Mouse (Mus musculus): ENCODE measurements around the gene Spata22. TPM values are rescaled to one million over a fixed set of nuclear protein-coding genes. Genes with fewer than 3 reads are reported as not detected.

The Spata22 gene
- polyA plus RNA-seq (2014; fragmentation: Illumina TruSeq; extraction: RNeasy Lipid Tissue Mini Kit (QIAGEN cat#74804); ENCODE audit: low replicate concordance), result 1.3 TPM

DNA sequence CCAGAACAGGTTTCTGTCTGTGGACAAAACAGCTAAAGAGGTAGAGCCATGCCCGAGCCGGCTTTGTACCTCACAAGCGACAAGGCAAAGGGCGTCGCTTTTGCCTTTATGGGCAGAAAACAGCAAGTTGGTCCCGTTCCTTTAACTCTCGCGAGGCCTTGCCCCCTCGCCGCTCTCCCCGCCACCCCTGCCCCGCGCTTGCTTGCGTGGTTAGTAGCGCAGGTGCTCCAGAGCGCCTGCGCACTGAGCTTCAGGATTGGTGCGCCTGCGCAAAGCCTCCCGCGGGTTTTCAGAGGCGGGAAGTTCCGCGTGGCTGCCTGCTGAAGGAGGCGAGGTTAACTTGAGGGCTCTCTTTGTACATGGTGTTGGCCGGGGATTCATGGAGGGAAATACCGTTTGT, at the start of gene Spata22, which contains the start of the genes Aspa and Gm49340:
Gene Spata22, plus strand, starts transcription at position 300 of the 400 bp plus-strand sequence.
Gene Aspa, minus strand, starts transcription at position 155 of the 400 bp plus-strand sequence.
Gene Gm49340, plus strand, starts transcription at position 300 of the 400 bp plus-strand sequence.

GRCm38 (mm10) chr11:73350483-73350882, 20.9 kb downstream of the Spata22 start, which contains the start of gene Olfr20:
TSS of gene Olfr20 (plus strand) at chr11:73350783.

GRCm38 (mm10) chr11:73370946-73371345, 41.4 kb downstream of the Spata22 start, which contains the start of gene Olfr376:
TSS of gene Olfr376 (plus strand) at chr11:73371246.

Other genes starting within 250 kb of the Spata22 start
- gene Itgae, start 239.2 kb upstream of the Spata22 start, polyA plus RNA-seq (2014; fragmentation: Illumina TruSeq; extraction: RNeasy Lipid Tissue Mini Kit (QIAGEN cat#74804); ENCODE audit: low replicate concordance), result 4.9 TPM
- 6.0 TPM for gene Haspin, start 191.4 kb upstream of the Spata22 start, polyA plus RNA-seq (2014; fragmentation: Illumina TruSeq; extraction: RNeasy Lipid Tissue Mini Kit (QIAGEN cat#74804); ENCODE audit: low replicate concordance)
- gene P2rx5, start 169.3 kb upstream of the Spata22 start, polyA plus RNA-seq (2014; fragmentation: Illumina TruSeq; extraction: RNeasy Lipid Tissue Mini Kit (QIAGEN cat#74804); ENCODE audit: low replicate concordance), result not detected
- 23.2 TPM for gene Emc6, start 152.7 kb upstream of the Spata22 start, polyA plus RNA-seq (2014; fragmentation: Illumina TruSeq; extraction: RNeasy Lipid Tissue Mini Kit (QIAGEN cat#74804); ENCODE audit: low replicate concordance)
- gene Tax1bp3, start 152.7 kb upstream of the Spata22 start, polyA plus RNA-seq (2014; fragmentation: Illumina TruSeq; extraction: RNeasy Lipid Tissue Mini Kit (QIAGEN cat#74804); ENCODE audit: low replicate concordance), result 62.9 TPM
- gene Ctns, start 130.7 kb upstream of the Spata22 start, polyA plus RNA-seq (2014; fragmentation: Illumina TruSeq; extraction: RNeasy Lipid Tissue Mini Kit (QIAGEN cat#74804); ENCODE audit: low replicate concordance), result 12.0 TPM
- gene Shpk, start 130.3 kb upstream of the Spata22 start, polyA plus RNA-seq (2014; fragmentation: Illumina TruSeq; extraction: RNeasy Lipid Tissue Mini Kit (QIAGEN cat#74804); ENCODE audit: low replicate concordance), result 10.2 TPM
- gene Trpv1, start 95.4 kb upstream of the Spata22 start, polyA plus RNA-seq (2014; fragmentation: Illumina TruSeq; extraction: RNeasy Lipid Tissue Mini Kit (QIAGEN cat#74804); ENCODE audit: low replicate concordance), result not detected
- 0.33 TPM for gene Trpv3, start 62.4 kb upstream of the Spata22 start, polyA plus RNA-seq (2014; fragmentation: Illumina TruSeq; extraction: RNeasy Lipid Tissue Mini Kit (QIAGEN cat#74804); ENCODE audit: low replicate concordance)
- gene Aspa, start 145 bp upstream of the Spata22 start, polyA plus RNA-seq (2014; fragmentation: Illumina TruSeq; extraction: RNeasy Lipid Tissue Mini Kit (QIAGEN cat#74804); ENCODE audit: low replicate concordance), result 438 TPM
- not detected for gene Gm49340, start within 50 bp of the Spata22 start, polyA plus RNA-seq (2014; fragmentation: Illumina TruSeq; extraction: RNeasy Lipid Tissue Mini Kit (QIAGEN cat#74804); ENCODE audit: low replicate concordance)
- gene Olfr20, start 21.0 kb downstream of the Spata22 start, polyA plus RNA-seq (2014; fragmentation: Illumina TruSeq; extraction: RNeasy Lipid Tissue Mini Kit (QIAGEN cat#74804); ENCODE audit: low replicate concordance), result not detected
- not detected for gene Olfr376, start 41.5 kb downstream of the Spata22 start, polyA plus RNA-seq (2014; fragmentation: Illumina TruSeq; extraction: RNeasy Lipid Tissue Mini Kit (QIAGEN cat#74804); ENCODE audit: low replicate concordance)
- not detected for gene Olfr1, start 69.9 kb downstream of the Spata22 start, polyA plus RNA-seq (2014; fragmentation: Illumina TruSeq; extraction: RNeasy Lipid Tissue Mini Kit (QIAGEN cat#74804); ENCODE audit: low replicate concordance)
- not detected for gene Olfr378, start 98.7 kb downstream of the Spata22 start, polyA plus RNA-seq (2014; fragmentation: Illumina TruSeq; extraction: RNeasy Lipid Tissue Mini Kit (QIAGEN cat#74804); ENCODE audit: low replicate concordance)
- not detected for gene Olfr380, start 127.8 kb downstream of the Spata22 start, polyA plus RNA-seq (2014; fragmentation: Illumina TruSeq; extraction: RNeasy Lipid Tissue Mini Kit (QIAGEN cat#74804); ENCODE audit: low replicate concordance)
- not detected for gene Olfr381, start 161.9 kb downstream of the Spata22 start, polyA plus RNA-seq (2014; fragmentation: Illumina TruSeq; extraction: RNeasy Lipid Tissue Mini Kit (QIAGEN cat#74804); ENCODE audit: low replicate concordance)
- not detected for gene Olfr382, start 187.5 kb downstream of the Spata22 start, polyA plus RNA-seq (2014; fragmentation: Illumina TruSeq; extraction: RNeasy Lipid Tissue Mini Kit (QIAGEN cat#74804); ENCODE audit: low replicate concordance)

Measured in small intestine, adult 10 weeks (tissue).